ENCODE assay signal across 25 mouse cellular contexts in the genomic region with DNA sequence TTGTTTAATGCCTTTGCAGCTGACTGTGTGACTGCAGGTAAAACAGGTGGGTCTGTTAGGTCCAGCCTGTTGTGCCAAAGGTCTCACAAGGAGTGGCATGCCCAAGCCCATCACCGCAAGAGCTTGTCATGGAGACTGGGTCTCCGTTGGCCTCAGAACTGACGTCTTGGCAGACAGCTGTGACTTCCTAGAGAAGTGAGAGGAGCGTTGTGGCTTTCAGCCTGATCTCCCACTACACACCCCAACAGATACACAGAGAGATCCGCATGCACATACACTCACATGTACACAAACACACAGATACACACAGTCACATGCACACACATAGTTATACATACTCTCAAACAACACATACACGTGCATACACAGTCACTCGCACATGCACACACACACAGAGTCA. TPM values are rescaled to one million over a fixed set of nuclear protein-coding genes. Genes with fewer than 3 reads are reported as not detected.
A peak's percentile ranks its signal among the peaks of the same experiment; 100 is the strongest.
DNase-seq lines count a peak whose midpoint lies in the region; ATAC-seq and TF ChIP-seq lines count a peak whose summit lies in the region.
"Had no signal": no experiment of that assay in that cellular context is flagged by ENCODE, and none has a peak within 500 bp of the region (broad histone marks: within the 10 kb centered on the region; RNA-seq: fewer than 3 reads in every experiment).

No protein-coding gene starts in this region.

- H3K79me2 ChIP-seq in CH12.LX (replicated peaks; ENCODE audit: control insufficient read depth, extremely low read depth, insufficient read depth, poor library complexity, severe bottlenecking) = no peaks in the 10 kb centered on the region

- TF ChIP-seq CTCF in liver, postnatal 0 days (IDR thresholded peaks at IDR 0.05; ENCODE audit: low read depth) = no peak
- no peak for TF ChIP-seq CTCF in CH12.LX (conservative IDR thresholded peaks at IDR 0.05 in 1 of 2, IDR thresholded peaks at IDR 0.05 in 1 of 2; ENCODE audit: low read depth in 2 of 2, low read length in 2 of 2)
- TF ChIP-seq CTCF in bone marrow, adult 2 months (IDR thresholded peaks at IDR 0.05; ENCODE audit: control insufficient read depth, insufficient read depth, low read length) = no peak

- DNase-seq in liver, postnatal 0 days = no peak
- DNase-seq in liver = no peak
- DNase-seq in CH12.LX (ENCODE audit: extremely low read depth) = no peak
- DNase-seq in kidney, postnatal 36 days = no peak
- DNase-seq in layer of hippocampus, postnatal 25 days (ENCODE audit: extremely low spot score in 1 of 2, low spot score in 1 of 2) = no peak
- DNase-seq: adrenal gland, adult 8-10 months; adrenal gland, postnatal 36 days; cerebellum, adult 11 months; cerebellum, adult 8-10 months; cerebellum, postnatal 14 days; forebrain, postnatal 0 days; gastrocnemius, postnatal 25 days; heart, adult 18-20 months had no signal

- peaks cover 5% of the 10 kb centered on the region; the same call in 1 of the 2 replicates for H3K4me1 ChIP-seq in liver, postnatal 0 days (ENCODE audit: insufficient read depth)
- H3K4me1 ChIP-seq in CH12.LX (ENCODE audit: control insufficient read depth in 1 of 2, insufficient read depth in 2 of 2) = peaks cover 20 to 55% of the 10 kb centered on the region in 2 experiments
- H3K4me1 ChIP-seq in bone marrow, adult 2 months (ENCODE audit: control insufficient read depth, insufficient read depth, low read length) = peaks cover 6% of the 10 kb centered on the region
- peaks cover 35% of the 10 kb centered on the region for H3K4me1 ChIP-seq in megakaryocyte, embryonic 14.5 days

- no peak for TF ChIP-seq RAD21 in CH12.LX (IDR thresholded peaks at IDR 0.05; ENCODE audit: low read depth, low read length)

- WGBS in liver, postnatal 0 days (ENCODE audit: insufficient replicate concordance) = 69% methylated on average over 7 of the region's 7 CpGs
- 62% methylated on average over 7 of the region's 7 CpGs for WGBS in bone marrow, adult 2 months

- peak; percentile 36; the same call in 1 of the 2 replicates for ATAC-seq in liver, postnatal 0 days
- ATAC-seq: forebrain, postnatal 0 days had no signal

- in situ Hi-C loops in CH12.LX (cut with MboI; ENCODE audit: low pct_ligation_motif_present, low pct_unique_long_range_greater_than_20kb, low sequenced_read_pairs) = no loop called here

- H3K4me3 ChIP-seq in liver, postnatal 0 days (ENCODE audit: low read depth, low read length) = no peak overlapping the region
- H3K4me3 ChIP-seq in CH12.LX (replicated peaks in 1 of 3; ENCODE audit: low read depth in 2 of 3, low read length in 2 of 3, poor library complexity in 1 of 3) = peak overlapping the region in 1 of 3 experiments; percentile 39
- H3K4me3 ChIP-seq in bone marrow, adult 2 months (replicated peaks; ENCODE audit: control insufficient read depth, low read depth, low read length) = no peak overlapping the region
- peak overlapping the region; percentile 54 for H3K4me3 ChIP-seq in megakaryocyte, embryonic 14.5 days (replicated peaks)
- H3K4me3 ChIP-seq: embryonic facial prominence, embryonic 12.5 days; forebrain, embryonic 12.5 days; heart, embryonic 10.5 days; heart, embryonic 15.5 days; hindbrain, embryonic 10.5 days had no signal

- dilution Hi-C loops in CH12.LX (cut with MboI; ENCODE audit: extremely low pct_ligation_motif_present, extremely low pct_unique_long_range_greater_than_20kb, low sequenced_read_pairs) = no loop called here

- no peak for TF ChIP-seq EP300 in liver, postnatal 0 days (IDR thresholded peaks at IDR 0.05; ENCODE audit: low read depth)
- peak; percentile 64 for TF ChIP-seq EP300 in CH12.LX (IDR thresholded peaks at IDR 0.05; ENCODE audit: low read length)

- no peak overlapping the region for H3K4me2 ChIP-seq in liver, postnatal 0 days (ENCODE audit: low read depth, low read length)
- H3K4me2 ChIP-seq in CH12.LX (ENCODE audit: insufficient read depth, low read depth, poor library complexity, severe bottlenecking) = no peak overlapping the region
- H3K4me2 ChIP-seq: embryonic facial prominence, embryonic 12.5 days; forebrain, embryonic 12.5 days; heart, embryonic 15.5 days; hindbrain, embryonic 14.5 days had no signal

- H3K36me3 ChIP-seq in liver, postnatal 0 days (replicated peaks; ENCODE audit: insufficient read depth, low read length) = no peaks in the 10 kb centered on the region
- H3K36me3 ChIP-seq in CH12.LX (replicated peaks in 1 of 2; ENCODE audit: control insufficient read depth in 1 of 2, insufficient read depth in 1 of 2, low read length in 1 of 2) = no peaks in the 10 kb centered on the region
- no peaks in the 10 kb centered on the region for H3K36me3 ChIP-seq in megakaryocyte, embryonic 14.5 days (replicated peaks; ENCODE audit: low read length)
- H3K36me3 ChIP-seq: embryonic facial prominence, embryonic 12.5 days; forebrain, embryonic 12.5 days; heart, embryonic 10.5 days; heart, embryonic 15.5 days; hindbrain, embryonic 10.5 days had no signal

- no peak for TF ChIP-seq POLR2A in CH12.LX (IDR thresholded peaks at IDR 0.05; ENCODE audit: low read depth, low read length)
- no peak for TF ChIP-seq POLR2A in bone marrow, adult 2 months (IDR thresholded peaks at IDR 0.05; ENCODE audit: borderline replicate concordance, control insufficient read depth, low read depth, low read length)

- no peaks in the 10 kb centered on the region for H3K27me3 ChIP-seq in liver, postnatal 0 days (ENCODE audit: insufficient read depth, low read length)
- no peaks in the 10 kb centered on the region for H3K27me3 ChIP-seq in CH12.LX (replicated peaks)
- H3K27me3 ChIP-seq in megakaryocyte, embryonic 14.5 days (replicated peaks) = peaks cover 32% of the 10 kb centered on the region
- H3K27me3 ChIP-seq: heart, embryonic 15.5 days had no signal

- 0 out of 2 replicates have a peak overlapping the region, but pooled peaks have one; percentile 52 for H3K27ac ChIP-seq in liver, postnatal 0 days (ENCODE audit: low read depth)
- no peak overlapping the region for H3K27ac ChIP-seq in CH12.LX (ENCODE audit: insufficient read depth, low read depth)
- H3K27ac ChIP-seq in bone marrow, adult 2 months (ENCODE audit: control insufficient read depth, insufficient read depth, low read depth, low read length, poor library complexity) = peak overlapping the region; percentile 69; the same call in 1 of the 2 replicates
- H3K27ac ChIP-seq: embryonic facial prominence, embryonic 12.5 days; forebrain, embryonic 12.5 days; heart, embryonic 10.5 days; heart, embryonic 15.5 days; hindbrain, embryonic 10.5 days; hindbrain, embryonic 14.5 days had no signal

- no peak overlapping the region for H3K9ac ChIP-seq in liver, postnatal 0 days (replicated peaks)
- H3K9ac ChIP-seq in CH12.LX (ENCODE audit: insufficient read depth, low read depth) = no peak overlapping the region
- H3K9ac ChIP-seq: embryonic facial prominence, embryonic 12.5 days; forebrain, embryonic 12.5 days; forebrain, postnatal 0 days; heart, embryonic 15.5 days; hindbrain, embryonic 14.5 days had no signal

- no peaks in the 10 kb centered on the region for H3K9me3 ChIP-seq in liver, postnatal 0 days (ENCODE audit: low read length)
- H3K9me3 ChIP-seq in CH12.LX (replicated peaks; ENCODE audit: low read length) = no peaks in the 10 kb centered on the region
- H3K9me3 ChIP-seq in megakaryocyte, embryonic 14.5 days = peaks cover 14% of the 10 kb centered on the region
- H3K9me3 ChIP-seq: embryonic facial prominence, embryonic 12.5 days; forebrain, embryonic 12.5 days; heart, embryonic 10.5 days; heart, embryonic 15.5 days had no signal

TF ChIP-seq in CH12.LX, 34 proteins besides CTCF, POLR2A, EP300 and RAD21:
- TF ChIP-seq BHLHE40 (IDR thresholded peaks at IDR 0.05; ENCODE audit: low read depth, low read length) (no peak), ELF1 (IDR thresholded peaks at IDR 0.05; ENCODE audit: low read depth, low read length) (no peak), ETS1 (conservative IDR thresholded peaks at IDR 0.05; ENCODE audit: low read depth, low read length) (0 out of 2 replicates have a peak, but pooled peaks have one; percentile 14), SMC3 (IDR thresholded peaks at IDR 0.05; ENCODE audit: low read depth, low read length) (no peak), MYC (IDR thresholded peaks at IDR 0.05; ENCODE audit: low read depth, low read length) (no peak; the same call in 1 of the 2 replicates), MAFK (IDR thresholded peaks at IDR 0.05; ENCODE audit: insufficient replicate concordance, low read length) (no peak), UBTF (IDR thresholded peaks at IDR 0.05; ENCODE audit: low read depth, low read length) (no peak), TCF12 (IDR thresholded peaks at IDR 0.05; ENCODE audit: low read depth, low read length) (peak; percentile 40; the same call in 1 of the 2 replicates), MAX (IDR thresholded peaks at IDR 0.05; ENCODE audit: low read length) (no peak)

RNA-seq across cellular contexts. Expression of a gene that starts 31.6 kb away (rescaled TPM):
- polyA plus RNA-seq in liver, postnatal 0 days (2015; fragmentation: Nextera tagmentation; extraction: Ambion mirVana) = not detected in 2 replicates
- total RNA-seq in CH12.LX (2012; rRNA removed) = 0.08 and 0.17 TPM in 2 replicates
- not detected in 2 replicates for total RNA-seq in CH12.LX (2014; rRNA removed)
- polyA plus RNA-seq in CH12.LX (2012; ENCODE audit: insufficient read length, low read depth) = 0.55 and 0.77 TPM in 2 replicates
- polyA plus RNA-seq in bone marrow, adult 2 months (2011; ENCODE audit: insufficient read depth, insufficient read length, low replicate concordance, missing spikeins) = 1.4 TPM in 1 of 2 replicates, not detected in the other
- polyA plus RNA-seq in megakaryocyte, embryonic 14.5 days (2012; ENCODE audit: insufficient read depth, low replicate concordance) = not detected in 2 replicates
- not detected for total RNA-seq in layer of hippocampus, postnatal 25 days (2021)
- total RNA-seq: adrenal gland, adult 8-10 months; adrenal gland, postnatal 36 days; forebrain, postnatal 0 days; gastrocnemius, adult 18-20 months; gastrocnemius, postnatal 25 days; heart, adult 18-20 months; heart, postnatal 25 days had no signal
- polyA plus RNA-seq: brain, embryonic 14.5 days; cortical plate, adult 2 months; embryonic facial prominence, embryonic 12.5 days; forebrain, embryonic 12.5 days; forebrain, postnatal 0 days; heart, embryonic 10.5 days; heart, embryonic 15.5 days; hindbrain, embryonic 10.5 days; hindbrain, embryonic 14.5 days had no signal

RNA-seq across cellular contexts. Expression of a gene that starts 36.7 kb away (rescaled TPM):
- 0.12 TPM in 1 of 2 replicates, not detected in the other for polyA plus RNA-seq in liver, postnatal 0 days (2015; fragmentation: Nextera tagmentation; extraction: Ambion mirVana)
- total RNA-seq in CH12.LX (2012; rRNA removed) (0.13 and 0.30 TPM in 2 replicates), CH12.LX (2014; rRNA removed) (0.23 and 0.27 TPM in 2 replicates)
- 0.21 and 0.59 TPM in 2 replicates for polyA plus RNA-seq in CH12.LX (2012; ENCODE audit: insufficient read length, low read depth)
- 0.70 TPM in 1 of 2 replicates, not detected in the other for polyA plus RNA-seq in bone marrow, adult 2 months (2011; ENCODE audit: insufficient read depth, insufficient read length, low replicate concordance, missing spikeins)
- polyA plus RNA-seq in megakaryocyte, embryonic 14.5 days (2012; ENCODE audit: insufficient read depth, low replicate concordance) = 0.40 TPM in 1 of 2 replicates, not detected in the other
- total RNA-seq in layer of hippocampus, postnatal 25 days (2021) = 1 to 10 TPM in 1 of 2 experiments, under 1 TPM in 1; 0.80 to 1.0 TPM

RNA-seq across cellular contexts. Expression of a gene that starts 40.8 kb away (rescaled TPM):
- 5.5 and 5.7 TPM in 2 replicates for polyA plus RNA-seq in liver, postnatal 0 days (2015; fragmentation: Nextera tagmentation; extraction: Ambion mirVana)
- 19.8 and 26.5 TPM in 2 replicates for total RNA-seq in CH12.LX (2012; rRNA removed)
- total RNA-seq in CH12.LX (2014; rRNA removed) = 10.6 and 11.3 TPM in 2 replicates
- 19.2 and 23.8 TPM in 2 replicates for polyA plus RNA-seq in CH12.LX (2012; ENCODE audit: insufficient read length, low read depth)
- 17.1 and 27.6 TPM in 2 replicates for polyA plus RNA-seq in bone marrow, adult 2 months (2011; ENCODE audit: insufficient read depth, insufficient read length, low replicate concordance, missing spikeins)
- polyA plus RNA-seq in megakaryocyte, embryonic 14.5 days (2012; ENCODE audit: insufficient read depth, low replicate concordance) = 13.0 and 28.5 TPM in 2 replicates
- 10 to 100 TPM; 38.7 to 41.3 TPM for total RNA-seq in layer of hippocampus, postnatal 25 days (2021)
